Mouse (Mus musculus): ENCODE measurements around the gene Layn.

DNA sequence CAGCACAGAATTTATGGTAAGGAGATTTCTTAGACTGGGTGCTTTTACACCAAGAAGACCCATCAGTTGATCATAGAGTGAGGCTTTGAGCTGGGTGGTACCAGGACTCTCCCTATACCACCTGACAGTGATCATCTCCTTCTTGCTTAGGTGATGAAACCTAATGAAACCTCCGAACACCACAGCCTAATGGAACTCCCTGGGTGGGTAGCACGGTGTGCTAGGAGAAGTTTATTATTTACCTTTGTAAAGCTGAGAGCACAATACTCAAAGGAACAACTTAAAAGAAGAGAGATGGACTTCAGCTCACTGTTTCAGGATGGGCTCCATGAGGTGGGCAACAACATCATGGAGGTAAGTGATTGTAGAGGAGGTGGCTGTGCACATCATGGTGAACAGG is 16.3 kb downstream of the Layn start, which contains the start of gene Btg4:
- no peak for TF ChIP-seq POLR2A (IDR thresholded peaks at IDR 0.05; ENCODE audit: low read depth, low read length)
- no peak for TF ChIP-seq CTCF (IDR thresholded peaks at IDR 0.05; ENCODE audit: extremely low read depth, insufficient read length, insufficient replicate concordance, low read depth, low read length)

Measured in small intestine, adult 2 months (tissue).